Comparison of ENCODE assay signal across 24 mouse cellular contexts in the genomic region with DNA sequence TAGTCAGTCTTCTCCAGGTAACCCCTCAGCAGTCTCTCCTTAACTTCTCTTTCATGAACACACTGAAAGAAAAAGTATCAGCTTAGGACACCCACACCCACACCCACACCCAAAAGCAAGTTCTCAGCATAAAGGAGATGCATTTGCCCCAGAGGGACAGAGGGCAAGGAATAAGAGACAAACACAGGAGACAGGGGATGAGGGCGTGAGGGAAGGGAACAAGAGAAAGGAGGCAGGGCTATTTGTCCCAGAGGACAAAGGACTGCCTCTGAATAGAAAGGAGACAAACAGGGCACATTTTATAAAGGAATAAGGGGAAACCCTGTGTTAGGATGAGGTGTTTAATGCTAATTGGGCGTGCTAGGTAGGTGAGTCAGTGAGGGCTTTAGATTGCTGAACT.
"Had no signal": no experiment of that assay in that cellular context is flagged by ENCODE, and none has a peak within 500 bp of the region (broad histone marks: within the 10 kb centered on the region; RNA-seq: fewer than 3 reads in every experiment).

No protein-coding gene starts in this region.

- H3K9ac ChIP-seq: heart, embryonic 12.5 days; hindbrain, embryonic 12.5 days; hindbrain, embryonic 14.5 days; intestine, embryonic 15.5 days; limb, embryonic 12.5 days; liver, embryonic 13.5 days; liver, embryonic 15.5 days had no signal

- H3K4me1 ChIP-seq: heart, embryonic 10.5 days; heart, embryonic 12.5 days; hindbrain, embryonic 12.5 days; intestine, embryonic 15.5 days; limb, embryonic 12.5 days; liver, embryonic 13.5 days; liver, embryonic 15.5 days had no signal

- H3K4me3 ChIP-seq: heart, embryonic 10.5 days; heart, embryonic 12.5 days; hindbrain, embryonic 10.5 days; hindbrain, embryonic 12.5 days; intestine, embryonic 15.5 days; layer of hippocampus, adult 2 months; limb, embryonic 10.5 days; limb, embryonic 12.5 days; liver, embryonic 13.5 days; liver, embryonic 15.5 days had no signal

- ATAC-seq: inflammation-experienced regulatory T-cells, adult 6 months; intestine, embryonic 15.5 days; intestine, postnatal 0 days had no signal

- H3K27ac ChIP-seq: heart, embryonic 10.5 days; hindbrain, embryonic 10.5 days; hindbrain, embryonic 12.5 days; hindbrain, embryonic 14.5 days; intestine, embryonic 15.5 days; layer of hippocampus, adult 2 months; limb, embryonic 10.5 days; limb, embryonic 12.5 days; liver, embryonic 13.5 days; liver, embryonic 15.5 days had no signal

- DNase-seq: gastrocnemius, postnatal 14 days; gastrocnemius, postnatal 36 days; heart, adult 18-20 months; heart, postnatal 10 days; heart, postnatal 4 days; kidney, adult 18-20 months; kidney, adult 8-10 months; kidney, postnatal 10 days; kidney, postnatal 25 days; kidney, postnatal 4 days; liver; liver, embryonic 13.5 days had no signal

- H3K9me3 ChIP-seq: heart, embryonic 10.5 days; heart, embryonic 12.5 days; hindbrain, embryonic 10.5 days; hindbrain, embryonic 12.5 days; intestine, embryonic 15.5 days; limb, embryonic 10.5 days; limb, embryonic 12.5 days; liver, embryonic 13.5 days; liver, embryonic 15.5 days had no signal

- H3K36me3 ChIP-seq: heart, embryonic 10.5 days; heart, embryonic 12.5 days; hindbrain, embryonic 10.5 days; hindbrain, embryonic 12.5 days; intestine, embryonic 15.5 days; limb, embryonic 10.5 days; limb, embryonic 12.5 days; liver, embryonic 13.5 days; liver, embryonic 15.5 days had no signal
